Mouse (Mus musculus) central nervous system, embryonic 14 days (tissue): ENCODE data around the gene 1500015O10Rik. TPM values are rescaled to one million over a fixed set of nuclear protein-coding genes. Genes with fewer than 3 reads are reported as not detected.

Experiments
- polyA plus RNA-seq: library from polyadenylated mRNA; depleted of rRNA; stranded (reverse); fragments of >200 nt; gene quantifications from 2 replicates; pipeline ENCODE4 v1.2.3, GENCODE M21; 2012; rRNA removed

The 1500015O10Rik gene
- 17.7 and 26.0 TPM in 2 replicates for polyA plus RNA-seq

GRCm38 (mm10) chr1:43730491-43730924, at the start of gene 1500015O10Rik:
Gene 1500015O10Rik (plus strand): TSS chr1:43730602.

Other genes with a start within 250 kb of the 1500015O10Rik start
- 26.7 and 31.4 TPM in 2 replicates for gene Uxs1, start 97.2 kb downstream of the 1500015O10Rik start, polyA plus RNA-seq
- 27.8 and 28.5 TPM in 2 replicates for gene Tpp2, start 203.0 kb downstream of the 1500015O10Rik start, polyA plus RNA-seq